Mouse (Mus musculus): Measurements from ENCODE around the gene Uggt1.

Gene Uggt1

DNA sequence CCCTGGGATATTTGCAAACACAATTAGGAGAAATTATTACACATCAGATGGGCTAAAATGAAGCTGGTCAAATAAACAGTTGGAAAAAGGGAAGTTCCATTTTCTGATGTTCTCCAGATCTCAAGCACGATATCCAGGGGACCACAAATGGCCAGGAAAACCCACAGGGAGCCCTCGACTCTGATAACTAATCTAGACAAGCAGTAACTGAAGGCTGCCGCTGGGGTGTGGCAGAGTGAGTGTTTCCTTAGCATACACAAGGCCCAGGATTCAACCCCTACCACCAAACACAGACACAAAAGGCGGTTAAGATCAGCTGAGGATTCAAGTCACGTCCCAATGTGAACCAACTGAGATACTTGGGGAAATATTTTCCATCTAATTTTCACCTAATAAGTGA is 64.5 kb downstream of the Uggt1 start:
- no peak for DNase-seq (ENCODE audit: low read depth, low spot score)

DNA sequence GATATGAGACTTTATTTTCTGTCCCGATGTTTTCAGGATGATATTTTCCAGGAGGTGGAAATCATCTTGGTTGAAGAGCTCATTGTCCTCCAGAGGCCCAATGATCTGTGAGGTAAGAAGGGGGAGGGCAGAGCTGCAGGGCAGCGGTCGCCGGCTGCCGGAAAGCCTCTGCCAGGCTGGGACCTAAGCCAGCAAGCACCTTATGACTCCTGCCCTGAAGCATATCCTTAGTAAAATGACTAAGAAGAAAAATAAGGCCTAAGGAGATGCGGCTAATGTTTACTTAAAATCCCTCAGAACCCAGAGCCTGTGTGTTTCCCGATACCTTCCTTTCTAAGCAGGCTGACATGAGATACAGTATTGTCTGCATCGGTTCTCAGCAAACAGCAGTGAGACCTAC is 71.1 kb downstream of the Uggt1 start:
- no peak for DNase-seq (ENCODE audit: low read depth, low spot score)

DNA sequence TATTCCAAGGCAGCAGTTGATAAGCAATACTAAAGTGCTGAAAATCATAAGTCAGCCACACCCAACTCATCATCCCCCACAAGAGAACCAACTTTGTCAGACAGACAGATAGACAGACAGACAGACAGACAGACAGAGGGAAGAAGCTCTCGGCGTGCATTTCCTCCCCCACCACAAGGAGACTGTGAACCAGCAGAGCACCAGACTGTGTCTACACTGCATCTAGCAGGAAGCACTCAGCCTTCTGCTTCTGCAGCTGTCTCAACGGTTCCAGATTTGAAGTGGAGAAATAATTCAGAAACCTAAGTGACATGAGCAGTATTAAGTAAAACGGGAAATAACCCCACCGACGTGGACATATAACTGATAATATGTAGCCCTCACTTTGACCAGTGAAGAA is 71.6 kb downstream of the Uggt1 start:
- no peak for DNase-seq (ENCODE audit: low read depth, low spot score)

- DNase-seq (ENCODE audit: low read depth, low spot score): peak; percentile 70
These were observed 81.8 kb downstream of the Uggt1 start for GRCm38 (mm10) chr1:36162687-36163086.

DNA sequence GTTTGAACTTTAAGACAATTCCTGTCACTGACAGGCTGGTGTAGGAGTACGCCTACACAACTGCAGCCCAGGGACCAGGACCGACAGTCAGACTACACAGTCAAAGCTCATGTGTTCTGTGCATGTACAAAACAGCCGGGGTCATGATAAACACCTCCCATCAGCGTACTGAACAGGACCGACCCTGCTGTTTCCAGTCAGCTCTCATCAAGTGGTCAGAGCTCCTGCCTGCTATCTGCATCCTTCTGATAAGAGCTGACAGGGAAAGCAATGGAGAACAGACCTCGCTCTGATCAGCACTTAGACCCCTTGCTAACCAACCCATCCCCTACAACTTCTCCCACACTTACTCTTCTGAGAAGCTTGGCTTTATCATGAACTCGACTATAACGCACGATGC is 83.3 kb downstream of the Uggt1 start:
- DNase-seq (ENCODE audit: low read depth, low spot score): no peak

DNA sequence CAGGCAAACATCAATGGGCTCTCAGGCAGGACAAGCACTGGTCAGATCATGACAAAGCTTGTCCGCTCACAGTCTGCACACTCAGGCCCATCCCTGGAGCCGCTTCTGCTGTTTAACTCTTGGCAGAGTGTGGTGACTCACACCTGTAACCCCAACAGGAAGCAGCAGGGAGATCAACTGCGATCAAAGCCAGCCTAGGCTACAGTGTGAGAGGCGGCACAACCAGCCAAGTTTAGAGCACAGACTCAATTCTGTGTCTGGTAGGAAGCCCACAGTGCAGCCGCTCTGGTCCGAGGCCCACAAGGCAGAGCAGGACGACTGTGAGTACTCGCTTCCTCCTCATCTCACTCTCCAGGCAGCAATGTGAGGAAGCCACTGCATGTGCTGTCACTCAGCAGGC is 84.3 kb downstream of the Uggt1 start:
- no peak for DNase-seq (ENCODE audit: low read depth, low spot score)

- peak; percentile 71 for DNase-seq (ENCODE audit: low read depth, low spot score)
These were observed 95.1 kb downstream of the Uggt1 start for GRCm38 (mm10) chr1:36149411-36149810.

DNA sequence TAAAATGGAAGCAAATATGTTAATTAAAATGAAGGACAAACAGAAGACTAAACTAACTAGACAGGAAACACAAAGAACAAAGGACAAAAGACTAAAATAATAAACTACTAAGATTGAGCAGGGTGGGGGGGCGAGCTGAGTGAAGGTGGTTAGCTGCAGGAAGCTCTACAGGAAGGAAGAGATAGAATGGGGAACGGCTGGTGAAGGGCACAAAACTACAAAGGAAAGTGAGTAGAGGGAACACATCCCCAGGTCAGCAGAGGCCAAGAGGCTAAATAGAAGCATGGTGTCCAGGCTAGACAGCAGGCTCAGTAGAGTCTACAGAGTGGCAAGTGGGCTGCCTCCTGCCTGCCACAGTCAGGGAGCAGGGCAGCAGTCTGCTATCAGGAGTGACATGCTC is 95.7 kb downstream of the Uggt1 start:
- DNase-seq (ENCODE audit: low read depth, low spot score): no peak

- DNase-seq (ENCODE audit: low read depth, low spot score): no peak
These were observed 99.5 kb downstream of the Uggt1 start for GRCm38 (mm10) chr1:36145050-36145449.

- no peak for DNase-seq (ENCODE audit: low read depth, low spot score)
These were observed 104.2 kb downstream of the Uggt1 start for GRCm38 (mm10) chr1:36140311-36140710.

- peak; percentile 81 for DNase-seq (ENCODE audit: low read depth, low spot score)
These were observed 109.9 kb downstream of the Uggt1 start for GRCm38 (mm10) chr1:36134584-36134983.

- no peak for DNase-seq (ENCODE audit: low read depth, low spot score)
These were observed 110.9 kb downstream of the Uggt1 start for GRCm38 (mm10) chr1:36133647-36134046.

DNA sequence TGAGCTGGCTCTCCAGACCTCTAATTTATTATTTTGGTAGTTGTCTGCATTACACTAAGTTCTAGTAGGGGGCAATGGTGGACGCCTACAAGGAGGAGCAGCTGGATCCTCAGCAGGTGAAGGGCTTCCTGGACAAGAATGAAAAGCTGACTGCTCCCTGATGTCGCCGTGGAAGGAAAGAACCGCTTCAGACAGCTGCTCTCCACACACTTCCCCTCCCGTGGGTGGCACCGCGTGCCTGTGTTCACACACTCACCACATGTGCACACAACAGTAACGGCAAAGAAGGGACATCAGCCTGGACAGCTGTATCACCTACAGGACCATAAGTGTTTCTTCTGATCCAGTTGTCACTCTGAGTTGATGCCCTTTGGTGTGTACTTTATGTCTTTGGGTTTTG is 111.5 kb downstream of the Uggt1 start:
- no peak for DNase-seq (ENCODE audit: low read depth, low spot score)

DNA sequence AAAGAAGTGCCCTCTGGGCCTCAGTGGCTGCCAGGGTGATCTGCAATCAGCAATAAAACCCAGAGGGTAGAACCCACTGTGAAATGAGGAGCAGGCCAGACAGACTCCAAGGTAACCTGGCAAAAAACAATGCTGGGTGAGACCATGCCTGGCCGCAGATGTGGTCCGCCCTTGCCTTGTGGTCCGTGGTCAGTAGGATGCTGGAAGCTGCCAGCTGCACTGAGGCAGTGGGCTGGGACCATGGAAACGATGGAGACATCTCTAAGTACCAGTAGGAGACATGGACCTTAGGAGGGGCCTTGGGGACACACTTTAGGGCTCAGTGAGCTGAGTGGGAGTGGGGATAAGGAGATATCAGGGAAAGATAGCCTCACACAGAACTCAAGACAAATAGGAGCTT is 112.3 kb downstream of the Uggt1 start:
- DNase-seq (ENCODE audit: low read depth, low spot score): no peak

GRCm38 (mm10) chr1:36131766-36132165 is 112.8 kb downstream of the Uggt1 start:
- DNase-seq (ENCODE audit: low read depth, low spot score): no peak

- DNase-seq (ENCODE audit: low read depth, low spot score): no peak
These were observed 113.4 kb downstream of the Uggt1 start for GRCm38 (mm10) chr1:36131154-36131553.

GRCm38 (mm10) chr1:36130307-36131035 is 114.0 kb downstream of the Uggt1 start:
- no peak for DNase-seq (ENCODE audit: low read depth, low spot score)

- DNase-seq (ENCODE audit: low read depth, low spot score): no peak
These were observed 114.6 kb downstream of the Uggt1 start for GRCm38 (mm10) chr1:36129881-36130280.

DNA sequence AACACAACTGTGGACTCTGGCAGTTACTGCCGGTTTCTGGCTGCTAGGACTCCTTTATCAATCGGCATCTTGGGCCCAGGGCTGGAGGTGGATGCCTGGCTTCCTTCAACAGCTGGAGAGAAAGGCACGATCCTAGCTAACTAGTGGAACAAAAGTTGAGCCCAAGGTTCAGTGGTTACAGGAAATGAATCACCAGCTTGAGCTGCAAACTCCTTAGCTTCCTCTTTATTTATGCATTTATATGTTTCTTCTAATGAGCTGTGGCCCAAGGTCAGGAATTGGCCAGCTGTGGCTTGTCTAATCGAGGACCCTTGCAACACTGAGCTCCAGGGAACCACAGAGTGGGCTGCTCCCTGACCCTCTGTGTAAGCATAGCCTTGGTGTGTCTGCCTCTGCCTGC is 115.4 kb downstream of the Uggt1 start:
- no peak for DNase-seq (ENCODE audit: low read depth, low spot score)

GRCm38 (mm10) chr1:36125076-36125475 is 119.4 kb downstream of the Uggt1 start:
- no peak for DNase-seq (ENCODE audit: low read depth, low spot score)

- no peak for DNase-seq (ENCODE audit: low read depth, low spot score)
These were observed 123.3 kb downstream of the Uggt1 start for GRCm38 (mm10) chr1:36121172-36121571.

GRCm38 (mm10) chr1:36119426-36119825 is 125.1 kb downstream of the Uggt1 start:
- DNase-seq (ENCODE audit: low read depth, low spot score): peak; percentile 54

DNA sequence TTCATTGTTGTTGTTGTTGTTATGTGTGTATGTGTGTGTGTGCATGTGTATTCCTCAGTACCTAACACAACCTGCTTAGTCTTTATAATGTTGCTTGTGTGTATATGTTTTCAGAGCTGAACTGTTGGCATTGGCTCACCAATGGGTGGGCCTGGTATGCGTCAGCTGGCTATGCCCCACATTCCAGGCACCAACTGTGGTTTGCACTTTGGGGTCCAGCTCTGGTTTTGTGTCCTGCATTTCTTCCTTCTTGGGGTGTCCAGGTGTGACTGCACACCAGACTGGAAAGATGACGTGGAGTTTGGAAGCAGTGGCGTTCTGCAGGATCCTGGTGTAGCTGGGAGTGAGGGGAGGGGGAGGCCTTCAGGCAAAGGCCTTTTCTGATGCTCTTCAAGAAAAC is 125.6 kb downstream of the Uggt1 start:
- DNase-seq (ENCODE audit: low read depth, low spot score): no peak
